Mouse (Mus musculus): Measurements from ENCODE around the gene Tm9sf1.

The Tm9sf1 gene

GRCm38 (mm10) chr14:55590748-55591330 lies 52.8 kb downstream of the Tm9sf1 start, which contains the start of gene Psme2:
TSS of gene Psme2 (minus strand) at chr14:55591113.
- DNase-seq (ENCODE audit: low read depth, low spot score), result peak; percentile 89

GRCm38 (mm10) chr14:55589771-55590448 lies 53.7 kb downstream of the Tm9sf1 start:
- DNase-seq (ENCODE audit: low read depth, low spot score), result no peak

GRCm38 (mm10) chr14:55589271-55589670 lies 54.3 kb downstream of the Tm9sf1 start:
- DNase-seq (ENCODE audit: low read depth, low spot score), result no peak

DNA sequence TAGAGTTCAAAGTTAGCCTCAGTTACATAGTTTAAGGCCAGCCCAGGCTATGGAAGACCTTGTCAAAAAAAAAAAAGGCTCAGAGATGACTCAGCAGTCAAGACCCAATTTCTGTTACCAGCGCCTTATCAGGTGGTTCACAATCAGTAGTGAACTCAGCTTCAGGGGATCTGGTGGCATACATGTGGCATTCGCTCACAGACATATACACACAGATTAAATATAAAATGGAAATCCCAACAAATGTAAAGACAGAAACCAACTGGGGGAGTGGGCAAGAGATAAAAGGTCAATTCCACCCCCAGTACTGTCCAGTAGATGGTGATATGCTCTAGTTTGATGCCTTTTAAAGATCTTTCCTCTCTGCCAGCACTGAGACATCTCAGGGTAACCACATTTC lies 57.5 kb downstream of the Tm9sf1 start:
- DNase-seq (ENCODE audit: low read depth, low spot score), result no peak

Data from WW6 (cell line).